Mouse (Mus musculus): ENCODE results near the gene Trappc1. TPM values are rescaled to one million over a fixed set of nuclear protein-coding genes. Genes with fewer than 3 reads are reported as not detected.
A peak's percentile ranks its signal among the peaks of the same experiment; 100 is the strongest.

The Trappc1 gene
- polyA plus RNA-seq, 1 experiment from 2014 or later: 153 TPM

DNA sequence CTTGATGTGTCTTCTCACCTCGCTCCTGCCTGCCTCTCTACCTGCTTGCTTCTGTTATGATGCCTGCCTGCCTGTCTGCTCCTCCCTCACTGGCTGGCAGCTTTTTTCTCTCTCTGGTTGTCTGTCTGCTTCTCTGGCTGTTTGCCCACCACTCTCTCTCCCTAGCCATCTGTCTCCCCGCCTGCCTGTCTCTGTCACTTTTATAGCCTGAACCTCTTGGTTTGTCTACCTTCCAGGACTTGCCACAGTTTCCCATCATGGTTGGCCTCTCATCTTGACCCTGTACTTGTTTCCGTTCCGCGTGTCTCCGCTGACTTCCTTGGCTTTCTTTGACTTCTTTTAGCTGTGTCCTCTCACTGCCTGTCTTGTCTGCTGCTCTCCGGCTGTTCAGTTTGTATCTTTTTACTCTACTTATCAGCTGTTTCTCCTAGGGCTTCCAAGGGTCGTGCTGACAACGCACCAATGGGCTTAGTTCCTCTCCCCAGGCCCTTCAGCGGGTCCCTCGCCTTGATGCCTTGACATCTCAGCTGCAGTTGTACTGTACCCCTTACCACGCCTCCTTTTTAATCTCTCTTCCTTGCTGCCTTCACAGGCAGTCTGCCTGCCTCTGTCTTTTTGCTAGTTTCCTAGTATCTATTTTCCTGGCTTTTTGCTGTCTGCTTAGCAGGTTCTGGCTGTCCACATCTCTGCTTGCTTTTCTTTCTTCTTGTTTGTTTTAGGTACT is 48.4 kb downstream of the Trappc1 start:
- no peak overlapping the region for H3K4me3 ChIP-seq
- peak overlapping the region; percentile 14; the same call in 1 of the 2 replicates for H3K9ac ChIP-seq
- H3K4me1 ChIP-seq: peaks cover 30% of the 10 kb centered on the region
- peak overlapping the region; percentile 61; the same call in 1 of the 2 replicates for H3K27ac ChIP-seq
- peaks cover 34% of the 10 kb centered on the region for H3K36me3 ChIP-seq
- H3K27me3 ChIP-seq: no peaks in the 10 kb centered on the region
- WGBS: 58% methylated on average over 12 of the region's 12 CpGs
- no peak for ATAC-seq (ENCODE audit: low FRiP score, low read depth)
- H3K4me2 ChIP-seq (replicated peaks): peak overlapping the region; percentile 47
- H3K9me3 ChIP-seq: no peaks in the 10 kb centered on the region

GRCm38 (mm10) chr11:69372780-69373170 is 49.0 kb downstream of the Trappc1 start:
- Histone ChIP-seq H3K27me3 (no peaks in the 10 kb centered on the region), H3K4me3 (no peak overlapping the region), H3K4me1 (peaks cover 29% of the 10 kb centered on the region), H3K4me2 (replicated peaks) (no peak overlapping the region), H3K9ac (no peak overlapping the region), H3K36me3 (peaks cover 39% of the 10 kb centered on the region), H3K9me3 (no peaks in the 10 kb centered on the region), H3K27ac (0 out of 2 replicates have a peak overlapping the region, but pooled peaks have one; percentile 61)
- 64% methylated on average over 3 of the region's 3 CpGs for WGBS
- ATAC-seq (ENCODE audit: low FRiP score, low read depth): no peak

GRCm38 (mm10) chr11:69373223-69373965 is 49.6 kb downstream of the Trappc1 start:
- no peak for ATAC-seq (ENCODE audit: low FRiP score, low read depth)
- H3K4me2 ChIP-seq (replicated peaks): no peak overlapping the region
- H3K4me3 ChIP-seq: no peak overlapping the region
- no peaks in the 10 kb centered on the region for H3K27me3 ChIP-seq
- no peak overlapping the region for H3K27ac ChIP-seq
- peaks cover 27% of the 10 kb centered on the region for H3K4me1 ChIP-seq
- H3K36me3 ChIP-seq: peaks cover 43% of the 10 kb centered on the region
- H3K9ac ChIP-seq: no peak overlapping the region
- no peaks in the 10 kb centered on the region for H3K9me3 ChIP-seq
- WGBS: 91% methylated on average over 16 of the region's 16 CpGs

Other genes starting within 250 kb of the Trappc1 start
- gene Vamp2, start 235.5 kb upstream of the Trappc1 start, polyA plus RNA-seq (2015; fragmentation: Nextera tagmentation; extraction: Ambion mirVana): 82.8 and 88.6 TPM in 2 replicates
- 9.3 and 12.0 TPM in 2 replicates for gene Per1, start 228.8 kb upstream of the Trappc1 start, polyA plus RNA-seq (2015; fragmentation: Nextera tagmentation; extraction: Ambion mirVana)
- gene Hes7, start 203.6 kb upstream of the Trappc1 start, polyA plus RNA-seq (2015; fragmentation: Nextera tagmentation; extraction: Ambion mirVana): 0.74 and 1.2 TPM in 2 replicates
- 0.52 and 0.55 TPM in 2 replicates for gene 9130213A22Rik, start 201.4 kb upstream of the Trappc1 start, polyA plus RNA-seq (2015; fragmentation: Nextera tagmentation; extraction: Ambion mirVana)
- 1.6 TPM in 2 replicates for gene Aloxe3, start 198.1 kb upstream of the Trappc1 start, polyA plus RNA-seq (2015; fragmentation: Nextera tagmentation; extraction: Ambion mirVana)
- 0.22 and 0.25 TPM in 2 replicates for gene Alox12b, start 167.0 kb upstream of the Trappc1 start, polyA plus RNA-seq (2015; fragmentation: Nextera tagmentation; extraction: Ambion mirVana)
- 0.08 and 0.09 TPM in 2 replicates for gene Alox8, start 126.1 kb upstream of the Trappc1 start, polyA plus RNA-seq (2015; fragmentation: Nextera tagmentation; extraction: Ambion mirVana)
- gene Gucy2e, start 86.9 kb upstream of the Trappc1 start, polyA plus RNA-seq (2015; fragmentation: Nextera tagmentation; extraction: Ambion mirVana): 0.09 and 0.25 TPM in 2 replicates
- 25.3 and 26.4 TPM in 2 replicates for gene Cntrob, start 205 bp upstream of the Trappc1 start, polyA plus RNA-seq (2015; fragmentation: Nextera tagmentation; extraction: Ambion mirVana)
- 2.4 and 2.8 TPM in 2 replicates for gene Kcnab3, start 2.3 kb downstream of the Trappc1 start, polyA plus RNA-seq (2015; fragmentation: Nextera tagmentation; extraction: Ambion mirVana)
- 24.6 and 24.9 TPM in 2 replicates for gene Rnf227, start 16.5 kb downstream of the Trappc1 start, polyA plus RNA-seq (2015; fragmentation: Nextera tagmentation; extraction: Ambion mirVana)
- gene Chd3, start 45.4 kb downstream of the Trappc1 start, polyA plus RNA-seq (2015; fragmentation: Nextera tagmentation; extraction: Ambion mirVana): 117 and 119 TPM in 2 replicates
- 127 and 137 TPM in 2 replicates for gene Naa38, start 71.5 kb downstream of the Trappc1 start, polyA plus RNA-seq (2015; fragmentation: Nextera tagmentation; extraction: Ambion mirVana)
- gene Cyb5d1, start 71.7 kb downstream of the Trappc1 start, polyA plus RNA-seq (2015; fragmentation: Nextera tagmentation; extraction: Ambion mirVana): 35.6 and 38.1 TPM in 2 replicates
- gene Tmem88, start 74.3 kb downstream of the Trappc1 start, polyA plus RNA-seq (2015; fragmentation: Nextera tagmentation; extraction: Ambion mirVana): 24.0 and 25.6 TPM in 2 replicates
- gene Kdm6b, start 89.7 kb downstream of the Trappc1 start, polyA plus RNA-seq (2015; fragmentation: Nextera tagmentation; extraction: Ambion mirVana): 47.3 and 49.3 TPM in 2 replicates
- gene Dnah2, start 225.1 kb downstream of the Trappc1 start, polyA plus RNA-seq (2015; fragmentation: Nextera tagmentation; extraction: Ambion mirVana): 2.2 and 2.4 TPM in 2 replicates
- gene Efnb3, start 236.2 kb downstream of the Trappc1 start, polyA plus RNA-seq (2015; fragmentation: Nextera tagmentation; extraction: Ambion mirVana): 45.8 and 47.6 TPM in 2 replicates

Data from limb, embryonic 13.5 days (tissue).